Mouse (Mus musculus): ENCODE measurements at regions not wholly inside any gene's neighbourhood (a gene's known extent, or its start where the extent isn't known, plus 50 kb on each side); places are given as distances from the start of the nearest gene placed in this dataset.

DNA sequence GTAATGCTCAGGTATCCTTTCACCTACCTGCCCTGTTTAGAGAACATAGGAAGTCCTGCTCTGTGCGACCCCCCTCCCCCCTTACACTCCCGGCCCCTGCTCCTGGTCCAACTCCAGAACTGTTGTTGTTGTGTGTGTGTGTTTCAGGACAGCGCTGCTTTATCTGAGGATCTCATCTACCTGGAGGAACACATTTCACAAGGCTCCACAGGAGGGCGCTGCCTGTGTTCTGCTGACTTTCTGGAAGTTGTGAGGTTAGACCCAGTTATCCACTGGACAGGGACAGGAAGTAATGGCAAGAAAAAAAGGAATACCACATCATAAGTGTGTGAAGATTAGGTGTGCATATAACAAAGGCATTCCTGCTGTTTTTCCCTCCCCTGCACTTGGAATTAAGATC is 81.8 kb downstream of the Arrdc4 start:
- Histone ChIP-seq H3K36me3 (ENCODE audit: insufficient read depth, low read length) (no peaks in the 10 kb centered on the region), H3K9ac (replicated peaks; ENCODE audit: low read depth) (no peak overlapping the region), H3K4me2 (replicated peaks; ENCODE audit: low read depth, low read length) (no peak overlapping the region), H3K27ac (ENCODE audit: low read length) (no peak overlapping the region), H3K4me3 (ENCODE audit: low read depth, low read length) (no peak overlapping the region), H3K4me1 (ENCODE audit: insufficient read depth, low read depth, low read length) (no peaks in the 10 kb centered on the region), H3K27me3 (replicated peaks; ENCODE audit: insufficient read depth, low read length) (no peaks in the 10 kb centered on the region), H3K9me3 (ENCODE audit: low read length) (no peaks in the 10 kb centered on the region)
- TF ChIP-seq EP300 (IDR thresholded peaks at IDR 0.05) (no peak), CTCF (IDR thresholded peaks at IDR 0.05) (peak; percentile 72)
- 64% methylated on average over 4 of the region's 4 CpGs for WGBS
- peak; percentile 26 for DNase-seq (ENCODE audit: low spot score)
- no peak; the same call in 1 of the 2 replicates for ATAC-seq

DNA sequence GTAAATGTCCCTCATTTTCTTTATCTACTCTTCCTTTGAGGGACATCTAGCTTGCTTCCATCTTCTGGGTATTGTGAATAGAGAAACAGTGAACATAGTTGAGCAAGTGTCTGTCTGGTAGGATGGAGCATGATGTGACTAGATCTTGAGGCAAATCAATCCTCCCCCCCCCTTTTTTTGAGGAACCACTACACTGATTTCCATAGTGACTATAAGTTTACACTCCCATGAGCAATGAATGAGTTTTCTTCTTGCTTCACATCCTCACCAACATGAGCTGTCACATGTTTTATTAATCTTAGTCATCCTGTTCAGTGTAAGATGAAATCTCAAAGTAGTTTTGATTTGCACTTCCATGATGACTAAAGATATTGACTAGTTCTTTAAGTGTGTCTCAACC is 92.7 kb downstream of the Arrdc4 start:
- Histone ChIP-seq H3K36me3 (ENCODE audit: insufficient read depth, low read length) (no peaks in the 10 kb centered on the region), H3K9me3 (ENCODE audit: low read length) (peaks cover 5% of the 10 kb centered on the region; the same call in 1 of the 2 replicates), H3K27me3 (replicated peaks; ENCODE audit: insufficient read depth, low read length) (no peaks in the 10 kb centered on the region), H3K4me3 (ENCODE audit: low read depth, low read length) (no peak overlapping the region), H3K4me2 (replicated peaks; ENCODE audit: low read depth, low read length) (no peak overlapping the region), H3K9ac (replicated peaks; ENCODE audit: low read depth) (no peak overlapping the region), H3K4me1 (ENCODE audit: insufficient read depth, low read depth, low read length) (no peaks in the 10 kb centered on the region), H3K27ac (ENCODE audit: low read length) (no peak overlapping the region)
- no peak for DNase-seq (ENCODE audit: low spot score)
- TF ChIP-seq EP300 (IDR thresholded peaks at IDR 0.05) (no peak), CTCF (IDR thresholded peaks at IDR 0.05) (no peak)
- ATAC-seq, result no peak

DNA sequence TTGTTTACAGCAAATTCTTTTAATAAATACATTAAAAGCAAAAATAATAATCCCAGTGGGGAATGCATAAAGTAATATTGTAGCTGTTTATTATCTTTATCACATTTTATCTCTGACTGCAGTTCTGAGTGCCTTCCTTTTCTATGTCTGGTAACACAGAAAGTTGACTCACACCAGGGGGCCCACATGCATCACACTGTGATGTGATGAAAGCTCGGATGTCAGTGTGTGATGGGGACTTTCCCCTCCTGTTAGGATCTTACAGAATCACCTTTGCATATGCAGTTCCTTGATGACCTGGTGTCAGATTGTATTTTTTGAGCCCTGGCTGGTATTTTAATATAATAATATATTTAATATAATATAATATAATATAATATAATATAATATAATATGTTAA is 95.5 kb downstream of the Arrdc4 start:
- no peak overlapping the region for H3K4me3 ChIP-seq (ENCODE audit: low read depth, low read length)
- no peaks in the 10 kb centered on the region for H3K27me3 ChIP-seq (replicated peaks; ENCODE audit: insufficient read depth, low read length)
- H3K4me1 ChIP-seq (ENCODE audit: insufficient read depth, low read depth, low read length), result no peaks in the 10 kb centered on the region
- H3K4me2 ChIP-seq (replicated peaks; ENCODE audit: low read depth, low read length), result no peak overlapping the region
- no peaks in the 10 kb centered on the region for H3K36me3 ChIP-seq (ENCODE audit: insufficient read depth, low read length)
- H3K27ac ChIP-seq (ENCODE audit: low read length), result no peak overlapping the region
- DNase-seq (ENCODE audit: low spot score) (no peak), ATAC-seq (no peak)
- no peak for TF ChIP-seq EP300 (IDR thresholded peaks at IDR 0.05)
- no peak overlapping the region for H3K9ac ChIP-seq (replicated peaks; ENCODE audit: low read depth)
- 41% methylated on average over 1 of the region's 1 CpGs for WGBS
- H3K9me3 ChIP-seq (ENCODE audit: low read length), result peaks cover 5% of the 10 kb centered on the region; the same call in 1 of the 2 replicates

DNA sequence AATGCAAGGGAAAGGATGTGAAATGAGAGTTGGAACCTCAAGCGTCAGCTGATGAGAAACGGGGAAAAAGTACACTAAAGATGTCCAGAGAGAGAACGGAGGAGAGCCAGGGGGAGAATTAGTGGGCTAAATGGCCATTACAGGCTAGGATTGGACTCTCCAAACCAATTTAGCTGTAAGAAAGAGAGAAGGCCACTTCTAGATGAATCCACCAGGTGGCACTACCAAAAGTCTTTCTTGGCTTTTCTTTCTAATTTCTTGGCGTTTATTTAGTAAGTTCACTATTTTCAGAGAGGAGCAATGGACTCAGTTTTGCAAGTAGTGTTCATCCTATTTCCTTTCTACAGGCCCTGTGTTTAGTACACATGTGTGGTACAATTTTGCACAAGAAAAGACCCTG is 97.6 kb downstream of the Arrdc4 start:
- no peaks in the 10 kb centered on the region for H3K36me3 ChIP-seq (ENCODE audit: insufficient read depth, low read length)
- peaks cover 5% of the 10 kb centered on the region; the same call in 1 of the 2 replicates for H3K9me3 ChIP-seq (ENCODE audit: low read length)
- peak; percentile 65 for TF ChIP-seq CTCF (IDR thresholded peaks at IDR 0.05)
- no peak for TF ChIP-seq EP300 (IDR thresholded peaks at IDR 0.05)
- no peak for ATAC-seq
- no peaks in the 10 kb centered on the region for H3K4me1 ChIP-seq (ENCODE audit: insufficient read depth, low read depth, low read length)
- H3K27me3 ChIP-seq (replicated peaks; ENCODE audit: insufficient read depth, low read length), result no peaks in the 10 kb centered on the region
- no peak overlapping the region for H3K27ac ChIP-seq (ENCODE audit: low read length)
- H3K4me3 ChIP-seq (ENCODE audit: low read depth, low read length), result no peak overlapping the region
- H3K9ac ChIP-seq (replicated peaks; ENCODE audit: low read depth), result no peak overlapping the region
- 72% methylated on average over 4 of the region's 4 CpGs for WGBS
- no peak overlapping the region for H3K4me2 ChIP-seq (replicated peaks; ENCODE audit: low read depth, low read length)
- peak; percentile 61 for DNase-seq (ENCODE audit: low spot score)

DNA sequence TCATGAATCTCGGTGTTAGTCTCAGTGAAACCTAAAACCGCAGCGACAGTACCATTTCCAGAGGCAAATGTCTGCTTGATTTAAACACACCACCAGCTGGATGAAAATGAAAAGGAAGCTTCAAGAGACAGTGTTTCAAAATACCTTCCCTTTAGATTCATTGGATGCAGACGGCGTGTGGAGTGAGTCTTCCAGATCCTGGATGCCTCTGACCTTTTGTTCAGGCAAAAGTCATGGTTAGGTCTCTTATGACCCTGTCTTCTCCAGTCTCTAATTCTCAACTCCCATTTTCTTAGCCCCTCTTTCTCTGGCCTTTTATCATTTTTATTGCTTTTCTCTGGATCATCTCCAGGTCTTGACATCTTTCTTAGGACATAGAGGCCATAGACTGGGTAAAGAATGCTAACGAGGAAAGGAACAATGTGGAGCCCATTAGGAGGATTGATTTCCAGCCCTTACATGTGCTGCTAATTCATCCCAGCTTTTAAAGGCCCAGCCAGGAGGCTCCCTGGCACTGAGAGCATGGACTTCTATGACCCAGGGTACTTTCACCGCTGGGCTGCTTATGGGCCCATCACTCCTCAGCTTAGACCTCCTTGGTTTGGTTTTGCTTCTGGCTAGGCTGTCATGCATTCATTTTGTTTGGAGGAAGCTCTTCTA is 111.4 kb downstream of the Arrdc4 start:
- Histone ChIP-seq H3K4me2 (replicated peaks; ENCODE audit: low read depth, low read length) (no peak overlapping the region), H3K36me3 (ENCODE audit: insufficient read depth, low read length) (no peaks in the 10 kb centered on the region), H3K27ac (ENCODE audit: low read length) (no peak overlapping the region), H3K4me3 (ENCODE audit: low read depth, low read length) (no peak overlapping the region), H3K4me1 (ENCODE audit: insufficient read depth, low read depth, low read length) (no peaks in the 10 kb centered on the region), H3K27me3 (replicated peaks; ENCODE audit: insufficient read depth, low read length) (no peaks in the 10 kb centered on the region), H3K9me3 (ENCODE audit: low read length) (no peaks in the 10 kb centered on the region), H3K9ac (replicated peaks; ENCODE audit: low read depth) (no peak overlapping the region)
- 73% methylated on average over 7 of the region's 7 CpGs for WGBS
- DNase-seq (ENCODE audit: low spot score) (no peak), ATAC-seq (no peak)
- no peak for TF ChIP-seq EP300 (IDR thresholded peaks at IDR 0.05)

DNA sequence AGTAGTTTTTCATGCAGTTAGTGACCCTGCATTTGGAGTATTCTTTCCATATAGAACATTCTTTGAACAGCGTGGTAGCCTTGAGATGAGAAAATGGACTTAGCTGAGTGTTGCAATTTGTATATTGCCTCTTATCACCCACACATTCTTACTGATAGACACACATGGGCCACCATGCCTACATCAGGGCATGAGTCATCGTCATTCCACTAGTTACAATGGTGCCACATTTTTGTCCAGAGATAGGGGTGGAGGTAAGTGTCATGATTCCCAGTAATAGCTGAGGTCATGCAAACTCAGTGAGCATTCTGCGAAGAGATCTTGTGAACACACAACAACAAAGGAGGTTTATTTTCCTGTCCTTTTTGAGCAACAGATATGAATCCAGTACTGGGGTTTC is 128.0 kb downstream of the Arrdc4 start:
- 82% methylated on average over 3 of the region's 3 CpGs for WGBS
- Histone ChIP-seq H3K27me3 (replicated peaks; ENCODE audit: insufficient read depth, low read length) (no peaks in the 10 kb centered on the region), H3K9me3 (ENCODE audit: low read length) (no peaks in the 10 kb centered on the region), H3K27ac (ENCODE audit: low read length) (no peak overlapping the region), H3K4me3 (ENCODE audit: low read depth, low read length) (no peak overlapping the region), H3K4me2 (replicated peaks; ENCODE audit: low read depth, low read length) (no peak overlapping the region), H3K4me1 (ENCODE audit: insufficient read depth, low read depth, low read length) (no peaks in the 10 kb centered on the region), H3K36me3 (ENCODE audit: insufficient read depth, low read length) (no peaks in the 10 kb centered on the region), H3K9ac (replicated peaks; ENCODE audit: low read depth) (no peak overlapping the region)
- DNase-seq (ENCODE audit: low spot score) (no peak), ATAC-seq (no peak)
- TF ChIP-seq EP300 (IDR thresholded peaks at IDR 0.05) (no peak), CTCF (IDR thresholded peaks at IDR 0.05) (no peak)

DNA sequence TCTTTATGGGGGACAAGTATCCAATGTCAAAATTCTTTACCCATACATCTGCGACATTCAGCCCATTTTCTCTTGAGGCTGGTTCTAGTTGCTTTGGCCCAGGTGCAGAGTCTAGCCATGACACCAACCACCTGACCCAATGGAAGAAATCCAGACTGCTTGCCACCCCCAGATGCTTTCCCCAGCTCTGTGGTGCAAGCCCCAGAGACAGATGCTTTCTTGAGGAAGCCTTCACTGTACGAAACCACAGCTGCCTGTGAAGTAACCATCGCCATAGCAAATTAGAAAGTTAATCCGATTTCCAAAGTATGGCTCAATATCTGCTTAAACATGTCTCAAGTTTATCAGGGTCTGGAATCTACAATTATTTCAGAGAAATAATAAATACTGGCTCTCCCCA is 138.5 kb downstream of the Arrdc4 start:
- TF ChIP-seq CTCF (IDR thresholded peaks at IDR 0.05) (no peak), EP300 (IDR thresholded peaks at IDR 0.05) (no peak)
- 88% methylated on average over 4 of the region's 4 CpGs for WGBS
- Histone ChIP-seq H3K36me3 (ENCODE audit: insufficient read depth, low read length) (no peaks in the 10 kb centered on the region), H3K9ac (replicated peaks; ENCODE audit: low read depth) (no peak overlapping the region), H3K4me1 (ENCODE audit: insufficient read depth, low read depth, low read length) (no peaks in the 10 kb centered on the region), H3K9me3 (ENCODE audit: low read length) (no peaks in the 10 kb centered on the region), H3K4me2 (replicated peaks; ENCODE audit: low read depth, low read length) (no peak overlapping the region), H3K4me3 (ENCODE audit: low read depth, low read length) (no peak overlapping the region), H3K27me3 (replicated peaks; ENCODE audit: insufficient read depth, low read length) (no peaks in the 10 kb centered on the region), H3K27ac (ENCODE audit: low read length) (no peak overlapping the region)
- ATAC-seq (no peak), DNase-seq (ENCODE audit: low spot score) (no peak)

Measured in lung, postnatal 0 days (tissue).